Mouse (Mus musculus) adrenal gland, adult 2 months (tissue): ENCODE data around the gene Proca1. TPM values are rescaled to one million over a fixed set of nuclear protein-coding genes. Genes with fewer than 3 reads are reported as not detected.
"Not testable (repeated sequence)": the region's sequence is repeated elsewhere in the genome, so short reads cannot be mapped to it uniquely, and the experiment has no call there.

Experiments
- DNase-seq: peaks from one replicate; pipeline ENCODE4 v3.0.0; 2021
- polyA plus RNA-seq: library from polyadenylated mRNA; depleted of rRNA; stranded (reverse); fragments of >200 nt; gene quantifications from 2 replicates; pipeline ENCODE4 v1.2.3, GENCODE M21; 2012
- total RNA-seq, 2 experiments: library from RNA; stranded (reverse); gene quantifications; 2 replicates each; pipeline ENCODE4 v1.2.3; 2021

Gene Proca1
- total and polyA plus RNA-seq, 3 experiments: 1.2 to 24.4 (median 20.5) TPM

GRCm38 (mm10) chr11:78181830-78182357 is 11.3 kb upstream of the Proca1 start:
- no peak for DNase-seq

GRCm38 (mm10) chr11:78182450-78182849 is 10.7 kb upstream of the Proca1 start:
- DNase-seq: no peak

GRCm38 (mm10) chr11:78182961-78183844 is 10.0 kb upstream of the Proca1 start, which contains the start of gene Rpl23a:
TSS of gene Rpl23a (minus strand) at chr11:78183584.
- peak; percentile 90 for DNase-seq

- DNase-seq: peak; percentile 24
Measured at GRCm38 (mm10) chr11:78183884-78184514, 9.2 kb upstream of the Proca1 start.

- not testable (repeated sequence) for DNase-seq
Measured at GRCm38 (mm10) chr11:78184702-78185101, 8.5 kb upstream of the Proca1 start.

- DNase-seq: peak; percentile 88
Measured at GRCm38 (mm10) chr11:78188331-78189233, 4.6 kb upstream of the Proca1 start, which contains the start of gene Rab34. TSS of gene Rab34 (plus strand) at chr11:78188430.

GRCm38 (mm10) chr11:78189234-78190040 is 3.8 kb upstream of the Proca1 start:
- peak; percentile 85 for DNase-seq

- no peak for DNase-seq
Measured at GRCm38 (mm10) chr11:78190041-78190440, 3.2 kb upstream of the Proca1 start.

- DNase-seq: peak; percentile 90
Measured at GRCm38 (mm10) chr11:78194411-78195100, 1.4 kb downstream of the Proca1 start.

GRCm38 (mm10) chr11:78195101-78195863 is 2.1 kb downstream of the Proca1 start:
- DNase-seq: no peak

GRCm38 (mm10) chr11:78202372-78202771 is 9.2 kb downstream of the Proca1 start:
- no peak for DNase-seq

GRCm38 (mm10) chr11:78204287-78204686 is 11.1 kb downstream of the Proca1 start:
- DNase-seq: peak; percentile 75

- DNase-seq: no peak
Measured at GRCm38 (mm10) chr11:78205361-78206206, 12.4 kb downstream of the Proca1 start.

GRCm38 (mm10) chr11:78207190-78207589 is 14.0 kb downstream of the Proca1 start:
- DNase-seq: no peak

- peak; percentile 68 for DNase-seq
Measured at GRCm38 (mm10) chr11:78209886-78210285, 16.7 kb downstream of the Proca1 start.

GRCm38 (mm10) chr11:78210615-78211014 is 17.4 kb downstream of the Proca1 start:
- peak; percentile 54 for DNase-seq

- no peak for DNase-seq
Measured at GRCm38 (mm10) chr11:78211513-78211912, 18.3 kb downstream of the Proca1 start.

- no peak for DNase-seq
Measured at GRCm38 (mm10) chr11:78213086-78213817, 20.1 kb downstream of the Proca1 start.
